Mouse (Mus musculus) intestine, embryonic 14.5 days (tissue): ENCODE data around the gene 4933402E13Rik. TPM values are rescaled to one million over a fixed set of nuclear protein-coding genes. Genes with fewer than 3 reads are reported as not detected.

ENCODE experiments used
- ATAC-seq: fragments of 200-750 bp; cut with Nextera tagmentation; replicated peaks from 2 replicates; pipeline ENCODE4 v1.8.0; 2017; ENCODE audit warnings: low read depth, moderate number of reproducible peaks, moderate TSS enrichment, moderate library complexity; ENCODE audit not compliant: low FRiP score, low TSS enrichment
- DNase-seq: peaks from one replicate; pipeline ENCODE4 v3.0.0-alpha.2; 2018; ENCODE audit warnings: low spot score
- H3K27ac ChIP-seq: fragments of 300-500 bp; sonication (generic); 2 replicates; pipeline ENCODE4 v1.5.1; 2014; ENCODE audit warnings: low read depth, mild to moderate bottlenecking, control low read depth
- H3K27me3 ChIP-seq: fragments of 300-500 bp; sonication (generic); replicated peaks from 2 replicates; pipeline ENCODE4 v1.6.1; 2014; ENCODE audit warnings: low read length, control low read depth; ENCODE audit not compliant: control insufficient read depth, insufficient read depth
- H3K36me3 ChIP-seq: fragments of 300-500 bp; sonication (generic); 2 replicates; pipeline ENCODE4 v1.6.1; 2014; ENCODE audit warnings: low read length, control low read depth; ENCODE audit not compliant: control insufficient read depth, insufficient read depth
- H3K4me1 ChIP-seq: fragments of 300-500 bp; sonication (generic); replicated peaks from 2 replicates; pipeline ENCODE4 v1.6.1; 2014; ENCODE audit warnings: low read length, control low read depth, mixed read lengths; ENCODE audit not compliant: control insufficient read depth, insufficient read depth
- H3K4me2 ChIP-seq: fragments of 300-500 bp; sonication (generic); 2 replicates; pipeline ENCODE4 v1.6.1; 2014; ENCODE audit warnings: low read length
- H3K4me3 ChIP-seq: fragments of 300-500 bp; sonication (generic); 2 replicates; pipeline ENCODE4 v1.5.1; 2014; ENCODE audit warnings: low read depth, low read length, control low read depth, mixed read lengths
- H3K9ac ChIP-seq: fragments of 300-500 bp; sonication (generic); 2 replicates; pipeline ENCODE4 v1.6.1; 2014; ENCODE audit warnings: mild to moderate bottlenecking, low read length
- H3K9me3 ChIP-seq: fragments of 300-500 bp; sonication (generic); 2 replicates; pipeline ENCODE4 v1.6.1; 2016; ENCODE audit warnings: low read length, control low read depth; ENCODE audit not compliant: control insufficient read depth
- WGBS: fragments of 180-500 bp; shearing (Covaris S2); extraction: QIAGEN DNeasy Blood & Tissue Kit; methylation state at CpG from one replicate; pipeline ENCODE4 v1.1.7; 2014; 5-methylcytosine and 5-hydroxymethylcytosine counted together
- polyA plus RNA-seq: library from polyadenylated mRNA; unstranded; fragments of >200 nt; fragmentation: Nextera tagmentation; extraction: Ambion mirVana; gene quantifications from 2 replicates; pipeline ENCODE4 v1.2.1, GENCODE M21; 2014

Gene 4933402E13Rik
- polyA plus RNA-seq, result 0.15 and 0.51 TPM in 2 replicates

DNA sequence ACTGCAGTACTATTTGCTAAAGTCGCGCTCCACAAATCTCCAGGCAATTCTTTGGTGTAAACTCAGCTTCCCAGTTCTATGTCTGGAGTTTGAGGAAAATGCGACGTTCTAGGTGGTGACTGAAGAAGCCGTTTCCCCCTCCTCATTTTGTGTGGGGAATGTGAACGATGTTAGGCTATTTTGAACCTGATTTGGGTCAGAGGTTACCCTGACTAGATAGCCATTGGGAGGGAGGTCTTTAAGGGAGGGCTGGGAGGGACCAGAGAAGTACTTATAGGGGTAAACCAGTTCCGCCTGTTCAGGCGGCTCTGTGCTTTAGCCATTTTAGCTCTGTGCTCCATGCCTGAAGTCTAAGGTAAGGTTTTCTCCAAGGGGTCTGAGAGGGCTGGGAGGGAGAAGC is at the start of gene 4933402E13Rik:
4933402E13Rik (plus strand) TSS at position 301 of the 400 bp plus-strand sequence.
- 78% methylated on average over 8 of the region's 8 CpGs for WGBS
- no peak for ATAC-seq
- no peaks in the 10 kb centered on the region for H3K4me1 ChIP-seq
- H3K9me3 ChIP-seq, result no peaks in the 10 kb centered on the region
- no peaks in the 10 kb centered on the region for H3K27me3 ChIP-seq
- H3K27ac ChIP-seq, result no peak within 1 kb of the TSS
- no peaks in the 10 kb centered on the region for H3K36me3 ChIP-seq
- H3K9ac ChIP-seq, result no peak within 1 kb of the TSS
- DNase-seq, result no peak
- no peak within 1 kb of the TSS for H3K4me3 ChIP-seq
- H3K4me2 ChIP-seq, result no peak within 1 kb of the TSS

Other genes with a start within 250 kb of the 4933402E13Rik start
- gene 4931400O07Rik, start 184.5 kb downstream of the 4933402E13Rik start, polyA plus RNA-seq, result not detected in 2 replicates